Mouse (Mus musculus) limb, embryonic 14.5 days (tissue): ENCODE results near the gene Tas2r113. TPM values are rescaled to one million over a fixed set of nuclear protein-coding genes. Genes with fewer than 3 reads are reported as not detected.
"Not testable (repeated sequence)": the region's sequence is repeated elsewhere in the genome, so short reads cannot be mapped to it uniquely, and the experiment has no call there.

Experiments used
- ATAC-seq: fragments of 200-750 bp; cut with Nextera tagmentation; 2 replicates; pipeline ENCODE4 v1.8.0; 2017; ENCODE audit warnings: low read depth, moderate number of reproducible peaks, moderate TSS enrichment; ENCODE audit not compliant: low FRiP score
- DNase-seq: peaks from one replicate; pipeline ENCODE4 v3.0.0-alpha.2; 2015; ENCODE audit warnings: low spot score
- H3K27ac ChIP-seq: fragments of 300-500 bp; sonication (generic); replicated peaks from 2 replicates; pipeline ENCODE4 v1.5.1; 2014; ENCODE audit warnings: low read depth, mild to moderate bottlenecking, low read length, moderate library complexity, mixed read lengths
- H3K27me3 ChIP-seq: fragments of 300-500 bp; sonication (generic); 2 replicates; pipeline ENCODE4 v1.6.1; 2014; ENCODE audit warnings: low read length, mixed read lengths; ENCODE audit not compliant: control insufficient read depth, insufficient read depth
- H3K36me3 ChIP-seq: fragments of 300-500 bp; sonication (generic); 2 replicates; pipeline ENCODE4 v1.6.1; 2014; ENCODE audit warnings: mild to moderate bottlenecking, low read length, moderate library complexity, mixed read lengths; ENCODE audit not compliant: control insufficient read depth, insufficient read depth
- H3K4me1 ChIP-seq: fragments of 300-500 bp; sonication (generic); 2 replicates; pipeline ENCODE4 v1.6.1; 2014; ENCODE audit warnings: antibody characterized with exemption, low read length, mixed read lengths; ENCODE audit not compliant: control insufficient read depth, insufficient read depth
- H3K4me2 ChIP-seq: fragments of 300-500 bp; sonication (generic); replicated peaks from 2 replicates; pipeline ENCODE4 v1.6.1; 2014; ENCODE audit warnings: low read depth, mild to moderate bottlenecking, low read length, moderate library complexity; ENCODE audit not compliant: severe bottlenecking
- H3K4me3 ChIP-seq: fragments of 300-500 bp; sonication (generic); replicated peaks from 2 replicates; pipeline ENCODE4 v1.5.1; 2014; ENCODE audit warnings: low read length
- H3K9ac ChIP-seq: fragments of 300-500 bp; sonication (generic); 2 replicates; pipeline ENCODE4 v1.6.1; 2014; ENCODE audit warnings: mild to moderate bottlenecking, low read depth, low read length, moderate library complexity; ENCODE audit not compliant: severe bottlenecking
- H3K9me3 ChIP-seq: fragments of 300-500 bp; sonication (generic); 2 replicates; pipeline ENCODE4 v1.6.1; 2016; ENCODE audit warnings: low read length; ENCODE audit not compliant: control insufficient read depth
- POLR2A ChIP-seq: fragments of 200-500 bp; IDR thresholded peaks from 2 replicates; pipeline ENCODE4 v1.8.0; 2012; ENCODE audit warnings: inconsistent platforms, mild to moderate bottlenecking, moderate library complexity, borderline replicate concordance; ENCODE audit not compliant: insufficient read depth, insufficient read length; ENCODE audit errors: extremely low read depth
- WGBS: fragments of 180-500 bp; shearing (Covaris S2); extraction: QIAGEN DNeasy Blood & Tissue Kit; methylation state at CpG from one replicate; pipeline ENCODE4 v1.1.7; 2014; 5-methylcytosine and 5-hydroxymethylcytosine counted together
- polyA plus RNA-seq, 2 experiments: library from polyadenylated mRNA; depleted of rRNA in 1 of 2; stranded (reverse) in 1 of 2; unstranded in 1 of 2; fragments of >200 nt; fragmentation: Nextera tagmentation in 1 of 2; extraction: Ambion mirVana in 1 of 2; gene quantifications; 2 replicates each; pipeline versions ENCODE4 v1.2.1 to v1.2.3; 2012 to 2014

The Tas2r113 gene
- not detected in 2 replicates for polyA plus RNA-seq (2012; rRNA removed)
- polyA plus RNA-seq (2014; fragmentation: Nextera tagmentation; extraction: Ambion mirVana) = not detected in 2 replicates

DNA sequence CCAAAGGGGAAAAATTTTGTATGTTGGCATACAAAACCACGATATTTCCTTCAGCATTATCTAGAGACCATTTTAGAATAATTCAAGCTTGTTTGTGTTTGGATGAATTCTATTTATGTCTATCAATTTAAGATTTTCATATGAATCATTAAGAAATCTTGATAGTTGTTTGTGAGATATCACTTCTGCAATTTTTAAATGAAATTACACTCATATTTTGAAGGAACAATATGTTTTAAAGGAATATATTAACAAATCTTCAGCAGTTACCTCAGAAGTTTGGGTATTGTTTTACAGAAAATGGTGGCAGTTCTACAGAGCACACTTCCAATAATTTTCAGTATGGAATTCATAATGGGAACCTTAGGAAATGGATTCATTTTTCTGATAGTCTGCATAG is at the start of gene Tas2r113:
Gene Tas2r113 (plus strand): TSS at position 301 of the 400 bp plus-strand sequence.
- Histone ChIP-seq H3K36me3 (no peaks in the 10 kb centered on the region), H3K27ac (no peak within 1 kb of the TSS), H3K9ac (no peak within 1 kb of the TSS), H3K4me2 (no peak within 1 kb of the TSS), H3K27me3 (no peaks in the 10 kb centered on the region), H3K9me3 (no peaks in the 10 kb centered on the region), H3K4me1 (no peaks in the 10 kb centered on the region), H3K4me3 (no peak within 1 kb of the TSS)
- no peak for TF ChIP-seq POLR2A
- DNase-seq (no peak), ATAC-seq (no peak)
- 70% methylated on average over 1 of the region's 1 CpGs for WGBS

DNA sequence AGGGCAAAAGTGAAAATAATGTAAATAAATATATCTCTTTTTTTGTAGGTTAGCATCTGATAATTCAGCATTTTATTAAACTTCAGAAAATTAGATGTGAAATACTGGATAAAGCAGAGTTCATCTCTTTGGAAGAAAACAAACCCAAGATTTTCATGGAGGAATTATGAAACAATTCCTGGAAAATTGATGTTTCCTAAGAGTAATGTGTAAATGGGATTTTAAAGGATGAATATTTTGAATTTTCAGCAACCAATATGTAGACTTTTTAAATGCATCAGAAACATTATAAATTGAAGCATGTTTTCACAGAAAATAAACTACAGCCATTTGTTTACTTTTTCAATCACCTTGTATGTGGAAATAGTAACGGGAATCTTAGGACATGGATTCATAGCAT is 46.0 kb upstream of the Tas2r113 start, which contains the start of gene Tas2r123:
Gene Tas2r123 (plus strand): TSS at position 301 of the 400 bp plus-strand sequence.
- H3K4me2 ChIP-seq = no peak within 1 kb of the TSS
- H3K27ac ChIP-seq = no peak within 1 kb of the TSS
- H3K4me1 ChIP-seq = no peaks in the 10 kb centered on the region
- WGBS = 82% methylated on average over 1 of the region's 1 CpGs
- no peak within 1 kb of the TSS for H3K9ac ChIP-seq
- H3K36me3 ChIP-seq = no peaks in the 10 kb centered on the region
- no peak within 1 kb of the TSS for H3K4me3 ChIP-seq
- no peak for ATAC-seq
- no peak for DNase-seq
- no peaks in the 10 kb centered on the region for H3K27me3 ChIP-seq
- no peaks in the 10 kb centered on the region; the same call in 1 of the 2 replicates for H3K9me3 ChIP-seq
- no peak for TF ChIP-seq POLR2A

DNA sequence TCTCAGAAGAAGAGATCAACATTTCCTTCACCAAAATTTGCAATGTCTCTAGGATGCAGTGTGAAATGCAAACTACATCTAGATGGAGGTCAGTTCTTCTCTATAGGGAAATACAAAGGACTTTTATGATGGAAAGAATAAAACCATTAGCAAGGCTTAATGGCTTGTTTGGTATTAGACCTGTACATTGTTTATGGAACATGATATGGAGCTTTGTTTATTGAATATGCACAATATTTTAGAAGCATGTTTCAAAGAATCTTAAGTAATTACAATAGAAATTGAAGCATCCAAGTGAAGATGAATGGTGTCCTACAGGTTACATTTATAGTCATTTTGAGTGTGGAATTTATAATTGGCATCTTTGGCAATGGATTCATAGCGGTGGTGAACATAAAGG is 37.7 kb upstream of the Tas2r113 start, which contains the start of gene Tas2r116:
Gene Tas2r116 (plus strand): TSS at position 301 of the 400 bp plus-strand sequence.
- Histone ChIP-seq H3K4me3 (no peak within 1 kb of the TSS), H3K9me3 (no peaks in the 10 kb centered on the region), H3K27ac (no peak within 1 kb of the TSS), H3K27me3 (no peaks in the 10 kb centered on the region), H3K36me3 (no peaks in the 10 kb centered on the region), H3K9ac (no peak within 1 kb of the TSS), H3K4me1 (no peaks in the 10 kb centered on the region), H3K4me2 (no peak within 1 kb of the TSS)
- ATAC-seq (no peak), DNase-seq (no peak)
- 55% methylated on average over 1 of the region's 1 CpGs for WGBS
- no peak for TF ChIP-seq POLR2A

DNA sequence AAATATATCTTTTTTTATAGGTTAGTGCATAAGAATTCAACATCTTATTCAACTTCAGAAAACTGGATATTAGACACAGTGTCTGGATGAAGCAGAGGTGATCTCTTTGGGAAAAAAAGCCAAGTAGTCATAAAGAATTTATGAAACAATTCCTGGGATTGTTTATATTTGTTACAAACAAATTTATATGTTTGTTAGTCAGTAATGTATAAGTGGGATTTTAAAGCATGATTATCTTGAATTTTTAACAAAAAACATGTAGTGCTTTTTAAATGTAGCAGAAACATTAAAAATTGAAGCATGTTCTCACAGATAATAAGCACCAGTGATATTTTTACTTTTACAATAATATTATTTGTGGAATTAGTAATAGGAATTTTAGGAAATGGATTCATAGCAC is 25.1 kb upstream of the Tas2r113 start, which contains the start of gene Tas2r110:
Gene Tas2r110 (plus strand): TSS at position 301 of the 400 bp plus-strand sequence.
- Histone ChIP-seq H3K4me1 (no peaks in the 10 kb centered on the region), H3K9ac (no peak within 1 kb of the TSS), H3K27me3 (no peaks in the 10 kb centered on the region), H3K36me3 (no peaks in the 10 kb centered on the region), H3K9me3 (no peaks in the 10 kb centered on the region), H3K27ac (no peak within 1 kb of the TSS), H3K4me2 (no peak within 1 kb of the TSS), H3K4me3 (no peak within 1 kb of the TSS)
- no peak for ATAC-seq
- no peak for DNase-seq
- TF ChIP-seq POLR2A = no peak

DNA sequence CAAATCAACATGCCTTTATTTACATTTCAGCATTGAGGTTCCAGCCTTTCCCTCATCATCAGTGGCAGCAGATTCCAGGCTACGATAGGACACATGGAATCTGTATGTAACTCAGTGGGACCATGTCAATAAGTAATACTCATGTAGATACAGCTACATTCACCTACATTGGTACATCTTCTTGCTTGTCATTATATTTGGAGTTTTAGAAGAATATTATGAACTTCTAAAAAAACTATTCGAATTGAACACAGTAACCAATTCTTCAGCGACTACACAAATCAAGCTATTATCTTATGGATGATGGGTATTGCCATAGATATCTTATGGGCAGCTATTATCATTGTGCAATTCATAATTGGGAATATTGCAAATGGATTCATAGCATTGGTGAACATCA is 16.5 kb downstream of the Tas2r113 start, which contains the start of gene Tas2r125:
Gene Tas2r125 (plus strand): TSS at position 301 of the 400 bp plus-strand sequence.
- no peaks in the 10 kb centered on the region for H3K36me3 ChIP-seq
- DNase-seq = no peak
- H3K9me3 ChIP-seq = no peaks in the 10 kb centered on the region
- H3K4me1 ChIP-seq = no peaks in the 10 kb centered on the region
- H3K4me3 ChIP-seq = no peak within 1 kb of the TSS
- ATAC-seq = no peak
- WGBS = 85% methylated on average over 3 of the region's 3 CpGs
- no peak within 1 kb of the TSS for H3K4me2 ChIP-seq
- no peaks in the 10 kb centered on the region for H3K27me3 ChIP-seq
- H3K27ac ChIP-seq = no peak within 1 kb of the TSS
- TF ChIP-seq POLR2A = no peak
- no peak within 1 kb of the TSS for H3K9ac ChIP-seq

DNA sequence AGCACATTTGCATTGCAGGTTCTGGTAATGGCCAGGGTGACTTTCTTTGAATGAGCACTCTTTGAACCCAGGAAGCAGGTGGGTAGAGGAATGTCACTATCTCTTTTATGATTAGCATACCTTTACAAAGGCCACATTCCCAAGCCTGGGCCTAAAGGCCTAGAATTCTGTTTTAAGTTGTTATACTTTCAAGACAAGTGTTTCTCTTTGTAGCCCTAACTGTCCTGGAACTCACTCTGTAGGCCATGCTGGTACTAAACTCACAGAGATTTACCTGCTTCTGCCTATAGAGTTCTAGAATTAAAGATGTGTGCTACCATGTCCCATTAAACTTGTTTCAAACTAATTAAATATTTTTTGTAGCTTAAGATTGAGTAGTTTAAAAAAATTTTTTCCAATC is 48.6 kb downstream of the Tas2r113 start:
- H3K4me2 ChIP-seq, H3K27me3 ChIP-seq, H3K9ac ChIP-seq, H3K36me3 ChIP-seq, H3K27ac ChIP-seq, ATAC-seq, H3K4me3 ChIP-seq, H3K4me1 ChIP-seq, H3K9me3 ChIP-seq, DNase-seq: not testable (repeated sequence)

Other genes starting within 250 kb of the Tas2r113 start
- not detected in 2 replicates for gene A630073D07Rik, start 241.5 kb upstream of the Tas2r113 start, polyA plus RNA-seq (2012; rRNA removed)
- not detected in 2 replicates for gene A630073D07Rik, start 241.5 kb upstream of the Tas2r113 start, polyA plus RNA-seq (2014; fragmentation: Nextera tagmentation; extraction: Ambion mirVana)
- gene Tas2r120, start 236.1 kb upstream of the Tas2r113 start, polyA plus RNA-seq (2012; rRNA removed) = not detected in 2 replicates
- gene Tas2r120, start 236.1 kb upstream of the Tas2r113 start, polyA plus RNA-seq (2014; fragmentation: Nextera tagmentation; extraction: Ambion mirVana) = not detected in 2 replicates
- not detected in 2 replicates for gene Tas2r121, start 192.0 kb upstream of the Tas2r113 start, polyA plus RNA-seq (2012; rRNA removed)
- gene Tas2r121, start 192.0 kb upstream of the Tas2r113 start, polyA plus RNA-seq (2014; fragmentation: Nextera tagmentation; extraction: Ambion mirVana) = not detected in 2 replicates
- gene Tas2r122, start 181.1 kb upstream of the Tas2r113 start, polyA plus RNA-seq (2012; rRNA removed) = not detected in 2 replicates
- gene Tas2r122, start 181.1 kb upstream of the Tas2r113 start, polyA plus RNA-seq (2014; fragmentation: Nextera tagmentation; extraction: Ambion mirVana) = not detected in 2 replicates
- not detected in 2 replicates for gene Tas2r115, start 155.0 kb upstream of the Tas2r113 start, polyA plus RNA-seq (2012; rRNA removed)
- gene Tas2r115, start 155.0 kb upstream of the Tas2r113 start, polyA plus RNA-seq (2014; fragmentation: Nextera tagmentation; extraction: Ambion mirVana) = not detected in 2 replicates
- not detected in 2 replicates for gene Tas2r124, start 138.3 kb upstream of the Tas2r113 start, polyA plus RNA-seq (2012; rRNA removed)
- not detected in 2 replicates for gene Tas2r124, start 138.3 kb upstream of the Tas2r113 start, polyA plus RNA-seq (2014; fragmentation: Nextera tagmentation; extraction: Ambion mirVana)
- gene Tas2r102, start 130.9 kb upstream of the Tas2r113 start, polyA plus RNA-seq (2012; rRNA removed) = not detected in 2 replicates
- gene Tas2r102, start 130.9 kb upstream of the Tas2r113 start, polyA plus RNA-seq (2014; fragmentation: Nextera tagmentation; extraction: Ambion mirVana) = not detected in 2 replicates
- not detected in 2 replicates for gene Tas2r136, start 114.8 kb upstream of the Tas2r113 start, polyA plus RNA-seq (2012; rRNA removed)
- gene Tas2r136, start 114.8 kb upstream of the Tas2r113 start, polyA plus RNA-seq (2014; fragmentation: Nextera tagmentation; extraction: Ambion mirVana) = not detected in 2 replicates
- gene Tas2r117, start 90.2 kb upstream of the Tas2r113 start, polyA plus RNA-seq (2012; rRNA removed) = not detected in 2 replicates
- not detected in 2 replicates for gene Tas2r117, start 90.2 kb upstream of the Tas2r113 start, polyA plus RNA-seq (2014; fragmentation: Nextera tagmentation; extraction: Ambion mirVana)
- gene Tas2r123, start 45.9 kb upstream of the Tas2r113 start, polyA plus RNA-seq (2012; rRNA removed) = not detected in 2 replicates
- gene Tas2r123, start 45.9 kb upstream of the Tas2r113 start, polyA plus RNA-seq (2014; fragmentation: Nextera tagmentation; extraction: Ambion mirVana) = not detected in 2 replicates
- gene Tas2r116, start 37.6 kb upstream of the Tas2r113 start, polyA plus RNA-seq (2012; rRNA removed) = not detected in 2 replicates
- not detected in 2 replicates for gene Tas2r116, start 37.6 kb upstream of the Tas2r113 start, polyA plus RNA-seq (2014; fragmentation: Nextera tagmentation; extraction: Ambion mirVana)
- not detected in 2 replicates for gene Tas2r110, start 25.0 kb upstream of the Tas2r113 start, polyA plus RNA-seq (2012; rRNA removed)
- gene Tas2r110, start 25.0 kb upstream of the Tas2r113 start, polyA plus RNA-seq (2014; fragmentation: Nextera tagmentation; extraction: Ambion mirVana) = not detected in 2 replicates
- gene Tas2r125, start 16.6 kb downstream of the Tas2r113 start, polyA plus RNA-seq (2012; rRNA removed) = not detected in 2 replicates
- not detected in 2 replicates for gene Tas2r125, start 16.6 kb downstream of the Tas2r113 start, polyA plus RNA-seq (2014; fragmentation: Nextera tagmentation; extraction: Ambion mirVana)
- gene Tas2r129, start 58.1 kb downstream of the Tas2r113 start, polyA plus RNA-seq (2012; rRNA removed) = not detected in 2 replicates
- gene Tas2r129, start 58.1 kb downstream of the Tas2r113 start, polyA plus RNA-seq (2014; fragmentation: Nextera tagmentation; extraction: Ambion mirVana) = not detected in 2 replicates
- not detected in 2 replicates for gene Tas2r131, start 64.9 kb downstream of the Tas2r113 start, polyA plus RNA-seq (2012; rRNA removed)
- gene Tas2r131, start 64.9 kb downstream of the Tas2r113 start, polyA plus RNA-seq (2014; fragmentation: Nextera tagmentation; extraction: Ambion mirVana) = not detected in 2 replicates
- gene Tas2r109, start 88.0 kb downstream of the Tas2r113 start, polyA plus RNA-seq (2012; rRNA removed) = not detected in 2 replicates
- not detected in 2 replicates for gene Tas2r109, start 88.0 kb downstream of the Tas2r113 start, polyA plus RNA-seq (2014; fragmentation: Nextera tagmentation; extraction: Ambion mirVana)
- gene Tas2r103, start 144.1 kb downstream of the Tas2r113 start, polyA plus RNA-seq (2012; rRNA removed) = not detected in 2 replicates
- not detected in 2 replicates for gene Tas2r103, start 144.1 kb downstream of the Tas2r113 start, polyA plus RNA-seq (2014; fragmentation: Nextera tagmentation; extraction: Ambion mirVana)
- gene Tas2r140, start 162.8 kb downstream of the Tas2r113 start, polyA plus RNA-seq (2012; rRNA removed) = not detected in 2 replicates
- not detected in 2 replicates for gene Tas2r140, start 162.8 kb downstream of the Tas2r113 start, polyA plus RNA-seq (2014; fragmentation: Nextera tagmentation; extraction: Ambion mirVana)
- 29.6 and 62.2 TPM in 2 replicates for gene Smim10l1, start 211.9 kb downstream of the Tas2r113 start, polyA plus RNA-seq (2012; rRNA removed)
- gene Smim10l1, start 211.9 kb downstream of the Tas2r113 start, polyA plus RNA-seq (2014; fragmentation: Nextera tagmentation; extraction: Ambion mirVana) = 69.5 and 70.4 TPM in 2 replicates